Mouse (Mus musculus) midbrain, embryonic 12.5 days (tissue): ENCODE measurements around the gene Lgi1. TPM values are rescaled to one million over a fixed set of nuclear protein-coding genes. Genes with fewer than 3 reads are reported as not detected.

Source experiments
- ATAC-seq: fragments of 200-750 bp; cut with Nextera tagmentation; 2 replicates; pipeline ENCODE4 v1.8.0; 2017; ENCODE audit warnings: low read depth, moderate TSS enrichment, moderate library complexity; ENCODE audit not compliant: low FRiP score
- H3K27ac ChIP-seq: fragments of 300-500 bp; sonication (generic); replicated peaks from 2 replicates; pipeline ENCODE4 v1.5.1; 2016; ENCODE audit warnings: mild to moderate bottlenecking
- H3K27me3 ChIP-seq: fragments of 300-500 bp; sonication (generic); 2 replicates; pipeline ENCODE4 v1.6.1; 2016; ENCODE audit warnings: mild to moderate bottlenecking
- H3K36me3 ChIP-seq: fragments of 300-500 bp; sonication (generic); 2 replicates; pipeline ENCODE4 v1.6.1; 2016
- H3K4me1 ChIP-seq: fragments of 300-500 bp; sonication (generic); 2 replicates; pipeline ENCODE4 v1.6.1; 2016
- H3K4me2 ChIP-seq: fragments of 300-500 bp; sonication (generic); replicated peaks from 2 replicates; pipeline ENCODE4 v1.6.1; 2016; ENCODE audit warnings: mild to moderate bottlenecking, moderate library complexity
- H3K4me3 ChIP-seq: fragments of 300-500 bp; sonication (generic); 2 replicates; pipeline ENCODE4 v1.5.1; 2016; ENCODE audit warnings: mild to moderate bottlenecking
- H3K9ac ChIP-seq: fragments of 300-500 bp; sonication (generic); replicated peaks from 2 replicates; pipeline ENCODE4 v1.6.1; 2016; ENCODE audit warnings: mild to moderate bottlenecking, moderate library complexity
- H3K9me3 ChIP-seq: fragments of 300-500 bp; sonication (generic); 2 replicates; pipeline ENCODE4 v1.6.1; 2016; ENCODE audit warnings: mild to moderate bottlenecking
- WGBS: fragments of 180-500 bp; shearing (Covaris S2); methylation state at CpG from one replicate; pipeline ENCODE4 v1.1.7; 2016; 5-methylcytosine and 5-hydroxymethylcytosine counted together
- polyA plus RNA-seq: library from polyadenylated mRNA; unstranded; fragments of >200 nt; fragmentation: Nextera tagmentation; extraction: Ambion mirVana; gene quantifications from 2 replicates; pipeline ENCODE4 v1.2.1, GENCODE M21; 2016

Gene Lgi1
- 3.6 and 4.1 TPM in 2 replicates for polyA plus RNA-seq

GRCm38 (mm10) chr19:38264505-38265500, at the start of gene Lgi1:
Gene Lgi1, plus strand, starts transcription at chr19:38264536.
- peak within 1 kb of the TSS; percentile 42; the same call in 1 of the 2 replicates for H3K27ac ChIP-seq
- peak within 1 kb of the TSS; percentile 29 for H3K4me3 ChIP-seq
- peak within 1 kb of the TSS; percentile 31; the same call in 1 of the 2 replicates for H3K9ac ChIP-seq
- no peaks in the 10 kb centered on the region for H3K9me3 ChIP-seq
- H3K27me3 ChIP-seq, result peaks cover 10% of the 10 kb centered on the region; the same call in 1 of the 2 replicates
- no peak for ATAC-seq
- WGBS, result 17% methylated on average over 21 of the region's 21 CpGs
- H3K4me2 ChIP-seq, result peak within 1 kb of the TSS; percentile 48
- peaks cover 23% of the 10 kb centered on the region for H3K4me1 ChIP-seq
- no peaks in the 10 kb centered on the region for H3K36me3 ChIP-seq

GRCm38 (mm10) chr19:38217696-38218095, 46.6 kb upstream of the Lgi1 start:
- 94% methylated on average over 3 of the region's 3 CpGs for WGBS
- Histone ChIP-seq H3K9ac (no peak overlapping the region), H3K4me2 (no peak overlapping the region), H3K36me3 (peaks cover 28% of the 10 kb centered on the region), H3K27me3 (no peaks in the 10 kb centered on the region), H3K4me1 (peaks cover 1% of the 10 kb centered on the region; the same call in 1 of the 2 replicates), H3K27ac (no peak overlapping the region), H3K4me3 (no peak overlapping the region), H3K9me3 (no peaks in the 10 kb centered on the region)
- ATAC-seq, result no peak

GRCm38 (mm10) chr19:38223356-38223904, 40.9 kb upstream of the Lgi1 start:
- WGBS, result 12% methylated on average over 12 of the region's 12 CpGs
- ATAC-seq, result peak; percentile 39; the same call in 1 of the 2 replicates

GRCm38 (mm10) chr19:38223905-38224684, 40.2 kb upstream of the Lgi1 start, which contains the start of gene Fra10ac1:
Gene Fra10ac1, minus strand, starts transcription at chr19:38224156.
- Histone ChIP-seq H3K4me1 (peaks cover 9% of the 10 kb centered on the region; the same call in 1 of the 2 replicates), H3K36me3 (no peaks in the 10 kb centered on the region), H3K4me3 (peak within 1 kb of the TSS; percentile 54), H3K9me3 (no peaks in the 10 kb centered on the region), H3K9ac (peak within 1 kb of the TSS; percentile 62), H3K27me3 (no peaks in the 10 kb centered on the region), H3K4me2 (peak within 1 kb of the TSS; percentile 75), H3K27ac (peak within 1 kb of the TSS; percentile 93)
- ATAC-seq, result peak; percentile 99
- under 1% methylated on average over 49 of the region's 49 CpGs for WGBS

More at GRCm38 (mm10) chr19:38223356-38223904, 40.9 kb upstream of the Lgi1 start:
- Histone ChIP-seq H3K27me3 (no peaks in the 10 kb centered on the region), H3K36me3 (no peaks in the 10 kb centered on the region), H3K9me3 (no peaks in the 10 kb centered on the region), H3K27ac (peak overlapping the region; percentile 93), H3K9ac (peak overlapping the region; percentile 62), H3K4me3 (peak overlapping the region; percentile 54), H3K4me2 (peak overlapping the region; percentile 75), H3K4me1 (peaks cover 9% of the 10 kb centered on the region; the same call in 1 of the 2 replicates)

GRCm38 (mm10) chr19:38224685-38225060, 39.7 kb upstream of the Lgi1 start:
- Histone ChIP-seq H3K27ac (peak overlapping the region; percentile 93), H3K36me3 (no peaks in the 10 kb centered on the region), H3K4me3 (peak overlapping the region; percentile 54), H3K4me1 (peaks cover 9% of the 10 kb centered on the region; the same call in 1 of the 2 replicates), H3K9ac (peak overlapping the region; percentile 62), H3K4me2 (peak overlapping the region; percentile 75), H3K27me3 (no peaks in the 10 kb centered on the region), H3K9me3 (0 out of 2 replicates have a peak, but pooled peaks cover 2% of the 10 kb centered on the region)
- ATAC-seq, result peak; percentile 3; the same call in 1 of the 2 replicates
- WGBS, result 6% methylated on average over 9 of the region's 9 CpGs

- Histone ChIP-seq H3K36me3 (no peaks in the 10 kb centered on the region), H3K4me3 (no peak overlapping the region), H3K4me2 (no peak overlapping the region), H3K4me1 (peaks cover 3% of the 10 kb centered on the region; the same call in 1 of the 2 replicates), H3K27me3 (no peaks in the 10 kb centered on the region), H3K9me3 (0 out of 2 replicates have a peak, but pooled peaks cover 4% of the 10 kb centered on the region), H3K27ac (no peak overlapping the region), H3K9ac (no peak overlapping the region)
- WGBS, result 52% methylated on average over 2 of the region's 2 CpGs
- no peak for ATAC-seq
These were observed 35.6 kb upstream of the Lgi1 start for GRCm38 (mm10) chr19:38228699-38229098.

- no peak for ATAC-seq
- Histone ChIP-seq H3K36me3 (no peaks in the 10 kb centered on the region), H3K9ac (no peak overlapping the region), H3K4me1 (peaks cover 3% of the 10 kb centered on the region; the same call in 1 of the 2 replicates), H3K4me3 (no peak overlapping the region), H3K27me3 (no peaks in the 10 kb centered on the region), H3K9me3 (0 out of 2 replicates have a peak, but pooled peaks cover 4% of the 10 kb centered on the region), H3K4me2 (no peak overlapping the region), H3K27ac (no peak overlapping the region)
- WGBS, result 37% methylated on average over 8 of the region's 8 CpGs
These were observed 32.2 kb upstream of the Lgi1 start for GRCm38 (mm10) chr19:38232087-38232486.

- no peaks in the 10 kb centered on the region for H3K36me3 ChIP-seq
- H3K27ac ChIP-seq, result no peak overlapping the region
- no peaks in the 10 kb centered on the region for H3K27me3 ChIP-seq
- H3K4me2 ChIP-seq, result no peak overlapping the region
- no peak overlapping the region for H3K9ac ChIP-seq
- no peak for ATAC-seq
- 6% methylated on average over 4 of the region's 4 CpGs for WGBS
- 0 out of 2 replicates have a peak, but pooled peaks cover 4% of the 10 kb centered on the region for H3K9me3 ChIP-seq
- H3K4me1 ChIP-seq, result peaks cover 3% of the 10 kb centered on the region; the same call in 1 of the 2 replicates
- H3K4me3 ChIP-seq, result no peak overlapping the region
These were observed 31.8 kb upstream of the Lgi1 start for GRCm38 (mm10) chr19:38232516-38232915.

- H3K4me2 ChIP-seq, result no peak overlapping the region
- no peaks in the 10 kb centered on the region for H3K9me3 ChIP-seq
- no peak for ATAC-seq
- no peaks in the 10 kb centered on the region for H3K36me3 ChIP-seq
- WGBS, result 73% methylated on average over 5 of the region's 5 CpGs
- peaks cover 6% of the 10 kb centered on the region; the same call in 1 of the 2 replicates for H3K4me1 ChIP-seq
- no peaks in the 10 kb centered on the region for H3K27me3 ChIP-seq
- H3K27ac ChIP-seq, result no peak overlapping the region
- H3K9ac ChIP-seq, result no peak overlapping the region
- H3K4me3 ChIP-seq, result no peak overlapping the region
These were observed 27.8 kb upstream of the Lgi1 start for GRCm38 (mm10) chr19:38236526-38236925.

- Histone ChIP-seq H3K9me3 (no peaks in the 10 kb centered on the region), H3K4me3 (no peak overlapping the region), H3K27me3 (no peaks in the 10 kb centered on the region), H3K36me3 (no peaks in the 10 kb centered on the region), H3K4me2 (no peak overlapping the region), H3K9ac (no peak overlapping the region), H3K27ac (peak overlapping the region; percentile 25; the same call in 1 of the 2 replicates), H3K4me1 (peaks cover 3% of the 10 kb centered on the region; the same call in 1 of the 2 replicates)
- peak; percentile 75; the same call in 1 of the 2 replicates for ATAC-seq
- 62% methylated on average over 3 of the region's 3 CpGs for WGBS
These were observed 26.5 kb upstream of the Lgi1 start for GRCm38 (mm10) chr19:38237834-38238212.
